Mouse (Mus musculus) liver, embryonic 11.5 days (tissue): ENCODE data around the gene Fars2. TPM values are rescaled to one million over a fixed set of nuclear protein-coding genes. Genes with fewer than 3 reads are reported as not detected.

Experiments
- ATAC-seq: fragments of 200-750 bp; cut with Nextera tagmentation; replicated peaks from 2 replicates; pipeline ENCODE4 v1.8.0; 2017; ENCODE audit warnings: moderate number of reproducible peaks, mild to moderate bottlenecking, moderate TSS enrichment, moderate library complexity; ENCODE audit not compliant: low FRiP score
- DNase-seq: peaks from one replicate; pipeline ENCODE4 v3.0.0-alpha.2; 2017; ENCODE audit warnings: low spot score
- H3K27ac ChIP-seq: fragments of 300-500 bp; sonication (generic); 2 replicates; pipeline ENCODE4 v1.5.1; 2014; ENCODE audit warnings: mild to moderate bottlenecking, low read depth, low read length, control low read depth
- H3K27me3 ChIP-seq: fragments of 300-500 bp; sonication (generic); replicated peaks from 2 replicates; pipeline ENCODE4 v1.6.1; 2014; ENCODE audit warnings: low read length, mixed read lengths; ENCODE audit not compliant: control insufficient read depth, insufficient read depth
- H3K36me3 ChIP-seq: fragments of 300-500 bp; sonication (generic); 2 replicates; pipeline ENCODE4 v1.6.1; 2014; ENCODE audit warnings: mild to moderate bottlenecking, low read length, moderate library complexity, mixed read lengths; ENCODE audit not compliant: control insufficient read depth, insufficient read depth
- H3K4me1 ChIP-seq: fragments of 300-500 bp; sonication (generic); replicated peaks from 2 replicates; pipeline ENCODE4 v1.6.1; 2014; ENCODE audit warnings: low read length, mixed read lengths; ENCODE audit not compliant: control insufficient read depth, insufficient read depth
- H3K4me2 ChIP-seq: fragments of 300-500 bp; sonication (generic); 2 replicates; pipeline ENCODE4 v1.6.1; 2014; ENCODE audit warnings: mild to moderate bottlenecking, control low read depth, moderate library complexity
- H3K4me3 ChIP-seq: fragments of 300-500 bp; sonication (generic); 2 replicates; pipeline ENCODE4 v1.5.1; 2014; ENCODE audit warnings: low read depth, low read length, control low read depth
- H3K9ac ChIP-seq: fragments of 300-500 bp; sonication (generic); 2 replicates; pipeline ENCODE4 v1.6.1; 2014; ENCODE audit warnings: low read depth, low read length, control low read depth
- H3K9me3 ChIP-seq: fragments of 300-500 bp; sonication (generic); 2 replicates; pipeline ENCODE4 v1.6.1; 2016; ENCODE audit warnings: low read length, inconsistent platforms, mixed read lengths; ENCODE audit not compliant: control insufficient read depth
- WGBS: fragments of 180-500 bp; shearing (Covaris S2); extraction: QIAGEN DNeasy Blood & Tissue Kit; methylation state at CpG from one replicate; pipeline ENCODE4 v1.1.7; 2014; 5-methylcytosine and 5-hydroxymethylcytosine counted together
- polyA plus RNA-seq: library from polyadenylated mRNA; unstranded; fragments of >200 nt; fragmentation: Nextera tagmentation; extraction: Ambion mirVana; gene quantifications from 2 replicates; pipeline ENCODE4 v1.2.1, GENCODE M21; 2014

Gene Fars2
- polyA plus RNA-seq, 1 experiment from 2014 or later: 27.7 TPM

GRCm38 (mm10) chr13:36552522-36553246, 435.5 kb downstream of the Fars2 start:
- Histone ChIP-seq H3K9me3 (no peaks in the 10 kb centered on the region), H3K36me3 (no peaks in the 10 kb centered on the region), H3K9ac (no peak overlapping the region), H3K4me3 (no peak overlapping the region), H3K27ac (no peak overlapping the region), H3K4me2 (no peak overlapping the region), H3K4me1 (no peaks in the 10 kb centered on the region), H3K27me3 (no peaks in the 10 kb centered on the region)
- no peak for DNase-seq
- no peak for ATAC-seq
- 68% methylated on average over 3 of the region's 3 CpGs for WGBS

DNA sequence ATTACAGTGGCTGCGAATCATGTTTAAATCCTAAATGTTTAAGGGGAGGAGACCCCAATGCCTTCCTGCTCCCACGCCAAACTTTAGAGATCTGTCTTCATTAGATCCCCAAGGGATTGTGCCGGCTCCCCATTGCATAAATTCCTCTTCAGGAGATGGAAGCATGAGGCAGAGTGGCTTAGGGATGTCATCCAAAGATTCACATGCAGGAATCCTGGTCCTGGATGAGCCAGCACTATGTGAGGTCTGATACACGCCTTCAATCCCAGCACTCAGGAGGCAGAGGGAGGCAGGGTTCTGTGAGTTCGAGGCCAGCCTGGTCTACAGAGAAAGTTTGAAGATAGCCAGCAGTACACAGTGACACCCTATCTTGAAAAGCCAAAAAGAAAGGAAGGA, 436.0 kb downstream of the Fars2 start:
- no peak for DNase-seq
- Histone ChIP-seq H3K4me2 (no peak overlapping the region), H3K9me3 (no peaks in the 10 kb centered on the region), H3K27ac (no peak overlapping the region), H3K9ac (no peak overlapping the region), H3K4me1 (no peaks in the 10 kb centered on the region), H3K36me3 (no peaks in the 10 kb centered on the region), H3K27me3 (no peaks in the 10 kb centered on the region), H3K4me3 (no peak overlapping the region)
- no peak for ATAC-seq
- WGBS: 73% methylated on average over 5 of the region's 5 CpGs

DNA sequence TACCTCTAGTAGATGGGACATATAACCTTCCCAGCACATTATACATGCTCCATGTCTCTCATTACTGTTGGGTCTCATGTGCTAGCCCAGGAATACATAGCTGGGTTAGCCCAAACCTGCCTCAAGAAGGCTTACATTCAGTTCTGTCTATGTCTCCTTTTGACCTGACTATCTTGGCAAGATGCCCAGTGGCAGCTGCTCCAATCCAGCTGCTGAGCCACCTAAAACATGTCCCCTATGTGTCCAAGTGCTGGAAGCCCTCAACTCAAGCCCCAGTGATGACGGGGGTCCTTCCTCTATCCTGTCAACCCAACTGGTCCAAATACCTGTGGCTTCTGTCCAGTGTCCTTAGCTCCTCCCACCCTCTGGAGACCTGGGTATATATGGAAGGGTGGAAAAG, 437.5 kb downstream of the Fars2 start:
- DNase-seq: no peak
- H3K4me1 ChIP-seq: no peaks in the 10 kb centered on the region
- no peak for ATAC-seq

DNA sequence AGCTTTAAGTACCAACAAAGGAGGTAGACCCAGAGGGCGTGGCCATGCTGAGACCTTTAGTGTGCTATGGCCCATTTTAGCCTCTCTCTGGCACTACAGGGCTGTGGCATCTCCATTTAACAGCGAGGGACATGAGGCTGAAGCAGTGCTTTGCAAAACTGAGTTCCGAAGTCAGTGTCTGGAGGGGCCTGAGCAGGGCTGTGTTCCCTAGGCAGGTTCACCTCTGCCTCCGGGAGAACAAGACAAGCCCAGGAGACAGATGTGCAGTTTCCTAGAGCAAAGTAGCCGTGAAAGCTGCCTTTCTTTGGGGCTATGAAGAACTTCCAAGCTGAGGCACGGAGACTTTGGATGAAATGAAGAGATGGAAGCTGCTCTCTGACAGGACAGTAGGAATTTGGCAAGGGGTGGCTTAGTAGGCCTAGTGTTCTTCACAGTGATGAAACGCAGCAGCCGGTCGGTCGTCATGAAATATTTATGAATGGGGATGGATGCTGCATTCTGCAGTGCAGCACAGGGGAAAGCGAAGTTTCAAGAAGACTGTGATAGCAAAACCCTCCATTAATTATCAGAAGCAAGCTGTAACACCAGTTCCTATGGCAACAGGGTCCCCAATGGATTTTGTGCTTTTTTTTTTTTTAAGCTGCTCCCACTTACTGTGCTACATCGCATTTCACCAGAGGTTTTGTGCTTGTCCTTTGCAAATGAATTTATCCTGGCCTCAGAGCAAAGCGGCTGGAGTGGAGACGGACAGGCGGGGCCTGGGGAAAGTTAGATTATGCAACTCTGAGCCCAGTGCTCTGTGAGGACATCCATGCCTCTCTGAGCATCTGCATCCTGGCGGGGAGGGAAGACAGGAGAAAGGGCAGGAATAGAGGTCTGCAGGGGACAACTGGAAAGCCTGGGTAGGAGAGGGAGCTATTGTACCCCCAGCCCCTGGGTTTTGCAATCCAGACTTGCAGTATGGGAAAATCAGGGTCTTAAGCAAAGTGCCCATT, 445.5 kb downstream of the Fars2 start:
- Histone ChIP-seq H3K9me3 (no peaks in the 10 kb centered on the region), H3K4me2 (no peak overlapping the region), H3K9ac (no peak overlapping the region), H3K4me1 (no peaks in the 10 kb centered on the region), H3K27ac (no peak overlapping the region), H3K36me3 (no peaks in the 10 kb centered on the region), H3K27me3 (no peaks in the 10 kb centered on the region), H3K4me3 (no peak overlapping the region)
- WGBS: 69% methylated on average over 16 of the region's 16 CpGs
- ATAC-seq (no peak), DNase-seq (no peak)

More for the DNA sequence above, 437.5 kb downstream of the Fars2 start:
- Histone ChIP-seq H3K36me3 (no peaks in the 10 kb centered on the region), H3K9me3 (no peaks in the 10 kb centered on the region), H3K9ac (no peak overlapping the region), H3K4me3 (no peak overlapping the region), H3K27ac (no peak overlapping the region), H3K4me2 (no peak overlapping the region), H3K27me3 (no peaks in the 10 kb centered on the region)
- WGBS: 82% methylated on average over 1 of the region's 1 CpGs

DNA sequence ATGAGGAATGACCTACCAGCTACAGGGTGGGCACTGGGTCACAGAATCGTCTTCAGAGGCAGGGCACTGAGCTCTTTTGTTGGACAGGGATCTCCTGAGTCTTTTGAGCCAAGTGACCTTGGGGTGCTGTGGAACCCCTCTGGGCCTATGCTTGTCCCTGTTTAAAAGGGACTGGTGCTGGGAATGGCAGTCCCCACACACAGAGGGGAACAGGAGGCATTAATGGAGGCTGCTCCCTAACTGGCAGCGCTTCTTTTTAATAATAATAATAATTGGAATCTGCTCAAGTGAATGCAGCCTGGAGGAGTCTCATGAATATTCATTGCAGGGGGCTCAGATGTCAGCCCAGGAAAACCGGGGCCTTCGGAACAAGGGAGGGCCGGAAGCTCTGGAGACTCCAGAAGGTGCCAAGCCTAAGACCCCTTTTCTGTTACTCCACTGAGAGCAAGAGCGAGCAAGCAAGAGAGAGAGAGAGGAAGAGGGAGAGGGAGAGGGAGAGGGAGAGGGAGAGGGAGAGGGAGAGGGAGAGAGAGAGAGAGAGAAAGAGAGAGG, 447.6 kb downstream of the Fars2 start:
- Histone ChIP-seq H3K4me2 (no peak overlapping the region), H3K27ac (no peak overlapping the region), H3K9me3 (no peaks in the 10 kb centered on the region), H3K27me3 (no peaks in the 10 kb centered on the region), H3K4me1 (no peaks in the 10 kb centered on the region), H3K4me3 (no peak overlapping the region), H3K9ac (no peak overlapping the region), H3K36me3 (no peaks in the 10 kb centered on the region)
- ATAC-seq (no peak), DNase-seq (no peak)
- WGBS: 45% methylated on average over 5 of the region's 6 CpGs

- ATAC-seq: no peak
- no peak overlapping the region for H3K9ac ChIP-seq
- no peak overlapping the region for H3K4me2 ChIP-seq
- WGBS: 57% methylated on average over 4 of the region's 4 CpGs
- DNase-seq: no peak
- H3K9me3 ChIP-seq: no peaks in the 10 kb centered on the region
- no peaks in the 10 kb centered on the region for H3K36me3 ChIP-seq
- H3K4me3 ChIP-seq: no peak overlapping the region
- no peak overlapping the region for H3K27ac ChIP-seq
- H3K27me3 ChIP-seq: peaks cover 4% of the 10 kb centered on the region
- H3K4me1 ChIP-seq: no peaks in the 10 kb centered on the region; the same call in 1 of the 2 replicates
Observed at GRCm38 (mm10) chr13:36576781-36577180, 459.6 kb downstream of the Fars2 start.

DNA sequence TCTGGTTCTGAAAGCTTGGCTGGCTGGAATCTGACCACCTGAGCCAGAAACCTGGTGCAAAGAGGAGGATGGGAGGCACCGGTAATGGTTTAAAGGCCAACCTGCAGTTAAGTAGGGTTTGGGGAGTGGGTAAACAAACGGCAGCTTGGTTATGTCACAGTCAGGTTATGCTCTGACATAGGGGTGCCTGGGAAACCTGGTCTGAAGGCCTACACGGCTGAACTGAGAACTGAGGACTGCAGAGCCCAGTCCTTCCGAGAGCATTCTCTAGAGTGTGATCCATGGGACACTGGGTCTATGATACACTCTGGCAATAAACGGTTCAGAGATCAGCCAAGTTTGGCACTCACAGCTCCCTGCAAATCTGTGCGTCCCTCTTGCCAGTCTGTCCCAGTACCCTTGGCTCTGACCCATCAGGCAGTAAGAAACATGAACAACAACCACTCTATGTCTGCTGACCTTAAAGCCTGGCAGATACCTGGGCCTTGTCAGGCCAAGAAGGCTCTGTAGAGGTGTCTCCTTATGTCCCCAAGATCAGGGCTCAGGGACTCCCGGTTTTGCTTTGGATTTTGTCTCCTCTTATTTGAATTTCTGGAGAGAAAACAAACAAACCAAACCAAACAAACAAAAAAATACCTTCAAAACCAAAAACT, 460.8 kb downstream of the Fars2 start:
- H3K4me3 ChIP-seq: peak overlapping the region; percentile 49; the same call in 1 of the 2 replicates
- WGBS: 40% methylated on average over 7 of the region's 7 CpGs

More for the DNA sequence above, 460.8 kb downstream of the Fars2 start:
- Histone ChIP-seq H3K9me3 (no peaks in the 10 kb centered on the region), H3K9ac (no peak overlapping the region), H3K4me2 (peak overlapping the region; percentile 62), H3K27me3 (peaks cover 4% of the 10 kb centered on the region), H3K4me1 (no peaks in the 10 kb centered on the region; the same call in 1 of the 2 replicates), H3K36me3 (no peaks in the 10 kb centered on the region), H3K27ac (peak overlapping the region; percentile 55; the same call in 1 of the 2 replicates)
- DNase-seq: no peak
- ATAC-seq: 0 out of 2 replicates have a peak, but pooled peaks have one; percentile 40
